Mouse (Mus musculus) megakaryocyte, embryonic 14.5 days (primary cell): ENCODE results near the gene Tox4.

Source experiments
- FLI1 ChIP-seq: IDR thresholded peaks from 2 replicates; pipeline ENCODE4 v1.6.1; 2012; ENCODE audit warnings: low read length, inconsistent platforms, mixed read lengths
- GATA1 ChIP-seq: IDR thresholded peaks from 3 replicates; pipeline ENCODE4 v1.6.1; 2012; ENCODE audit warnings: mixed read lengths, low read length, inconsistent platforms, borderline replicate concordance

DNA sequence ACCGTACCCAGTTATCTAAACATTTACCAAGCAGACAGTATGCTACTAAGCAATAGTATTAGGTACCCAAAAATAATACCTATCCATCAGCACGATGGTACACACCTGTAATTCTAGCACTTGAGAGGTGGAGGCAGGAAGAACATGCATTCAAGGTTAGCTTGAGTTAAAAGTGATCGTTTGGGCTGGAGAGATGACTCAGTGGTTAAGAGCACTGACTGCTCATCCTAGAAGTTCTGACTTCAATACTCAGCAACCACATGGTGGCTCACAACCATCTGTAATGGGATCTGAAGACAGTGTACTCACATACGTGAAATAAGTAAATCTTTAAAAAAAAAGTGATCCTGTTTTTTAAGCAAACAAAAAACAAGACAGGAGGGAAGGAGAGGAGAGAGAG, 32.8 kb upstream of the Tox4 start:
- no peak for TF ChIP-seq FLI1
- no peak for TF ChIP-seq GATA1
